ENCODE assay signal across 8 mouse cellular contexts in genomic region chr2:35214881-35215358, GRCm38 (mm10). TPM values are rescaled to one million over a fixed set of nuclear protein-coding genes. Genes with fewer than 3 reads are reported as not detected.
A peak's percentile ranks its signal among the peaks of the same experiment; 100 is the strongest.
DNase-seq lines count a peak whose midpoint lies in the region; ATAC-seq and TF ChIP-seq lines count a peak whose summit lies in the region.

No protein-coding gene starts in this region.

- H3K9ac ChIP-seq in ES-Bruce4 (ENCODE audit: low read depth, poor library complexity, severe bottlenecking) = 0 out of 2 replicates have a peak overlapping the region, but pooled peaks have one; percentile 6
- 0 out of 2 replicates have a peak overlapping the region, but pooled peaks have one; percentile 1 for H3K9ac ChIP-seq in forebrain, postnatal 0 days
- H3K9ac ChIP-seq in lung, embryonic 15.5 days = no peak overlapping the region

- DNase-seq in cerebellum, adult 18-20 months = peak; percentile 73 to 83
- DNase-seq in forebrain, postnatal 0 days = peak; percentile 82
- peak; percentile 91 for DNase-seq in heart, postnatal 4 days
- peak; percentile 73 to 91 for DNase-seq in layer of hippocampus, adult 8-10 months (ENCODE audit: low spot score in 2 of 2)
- DNase-seq in ovary, adult 18-20 months (ENCODE audit: low spot score) = peak; percentile 69
- DNase-seq in thymus, postnatal 0 days (ENCODE audit: low spot score) = peak; percentile 77

- no peaks in the 10 kb centered on the region for H3K9me3 ChIP-seq in ES-Bruce4 (replicated peaks; ENCODE audit: control insufficient read depth, insufficient read depth, low read length, poor library complexity, severe bottlenecking)
- H3K9me3 ChIP-seq in forebrain, postnatal 0 days (ENCODE audit: low read length) = no peaks in the 10 kb centered on the region
- no peaks in the 10 kb centered on the region for H3K9me3 ChIP-seq in lung, embryonic 15.5 days

- no peaks in the 10 kb centered on the region for H3K36me3 ChIP-seq in ES-Bruce4 (ENCODE audit: control insufficient read depth, insufficient read depth, low read length, poor library complexity, severe bottlenecking)
- H3K36me3 ChIP-seq in forebrain, postnatal 0 days (ENCODE audit: insufficient read depth) = no peaks in the 10 kb centered on the region
- no peaks in the 10 kb centered on the region for H3K36me3 ChIP-seq in lung, embryonic 15.5 days

- TF ChIP-seq CTCF in ES-Bruce4 (IDR thresholded peaks at IDR 0.05; ENCODE audit: low read depth, low read length) = peak; percentile 94
- peak; percentile 89 for TF ChIP-seq CTCF in forebrain, postnatal 0 days (IDR thresholded peaks at IDR 0.05; ENCODE audit: low read depth)

- no peak overlapping the region for H3K4me3 ChIP-seq in ES-Bruce4 (ENCODE audit: low read depth, low read length)
- H3K4me3 ChIP-seq in forebrain, postnatal 0 days (ENCODE audit: low read depth, low read length) = no peak overlapping the region
- no peak overlapping the region for H3K4me3 ChIP-seq in lung, embryonic 15.5 days

- no peaks in the 10 kb centered on the region for H3K4me1 ChIP-seq in ES-Bruce4 (ENCODE audit: control insufficient read depth, insufficient read depth, low read length)
- 0 out of 2 replicates have a peak, but pooled peaks cover 4% of the 10 kb centered on the region for H3K4me1 ChIP-seq in forebrain, postnatal 0 days (ENCODE audit: insufficient read depth)
- peaks cover 3% of the 10 kb centered on the region; the same call in 1 of the 2 replicates for H3K4me1 ChIP-seq in lung, embryonic 15.5 days

- H3K27me3 ChIP-seq in ES-Bruce4 (ENCODE audit: control insufficient read depth, insufficient read depth, low read length, poor library complexity, severe bottlenecking) = no peaks in the 10 kb centered on the region; the same call in 1 of the 2 replicates
- H3K27me3 ChIP-seq in forebrain, postnatal 0 days (ENCODE audit: insufficient read depth, low read length) = no peaks in the 10 kb centered on the region
- H3K27me3 ChIP-seq in lung, embryonic 15.5 days = no peaks in the 10 kb centered on the region

- TF ChIP-seq EP300 in ES-Bruce4 (IDR thresholded peaks at IDR 0.05; ENCODE audit: insufficient read depth, low read depth, low read length) = no peak

- ATAC-seq in forebrain, postnatal 0 days = peak; percentile 90
- ATAC-seq in lung, embryonic 15.5 days (ENCODE audit: borderline replicate concordance, extremely low read depth, low FRiP score, low TSS enrichment) = peak; percentile 85; the same call in 1 of the 2 replicates

- H3K4me2 ChIP-seq in forebrain, postnatal 0 days (ENCODE audit: low read depth) = peak overlapping the region; percentile 31
- H3K4me2 ChIP-seq in lung, embryonic 15.5 days = peak overlapping the region; percentile 33

- whole genome bisulfite sequencing in forebrain, postnatal 0 days = 1% methylated on average over 12 of the region's 12 CpGs
- 3% methylated on average over 12 of the region's 12 CpGs for WGBS in lung, embryonic 15.5 days

- TF ChIP-seq POLR2A in ES-Bruce4 (IDR thresholded peaks at IDR 0.05; ENCODE audit: insufficient read depth, low read length) = no peak

- H3K27ac ChIP-seq in ES-Bruce4 (ENCODE audit: insufficient read depth, low read length) = no peak overlapping the region
- H3K27ac ChIP-seq in forebrain, postnatal 0 days (ENCODE audit: low read depth, low read length) = no peak overlapping the region
- peak overlapping the region; percentile 67 for H3K27ac ChIP-seq in lung, embryonic 15.5 days

RNA-seq across cellular contexts. Expression of gene Rab14, which starts 14.0 kb away (rescaled TPM):
- 89.5 and 103 TPM in 2 replicates for polyA plus RNA-seq in ES-Bruce4 (2011; ENCODE audit: insufficient read depth, insufficient read length, low read depth, missing spikeins)
- total RNA-seq in forebrain, postnatal 0 days (2014; rRNA removed) = 98.0 and 121 TPM in 2 replicates
- polyA plus RNA-seq in forebrain, postnatal 0 days (2015; fragmentation: Nextera tagmentation; extraction: Ambion mirVana) = 432 and 544 TPM in 2 replicates
- total RNA-seq in heart, postnatal 4 days (2021) = 100 to 1,000 TPM; 154 to 165 TPM
- 100 to 1,000 TPM; 215 to 240 (median 217) TPM for total RNA-seq in layer of hippocampus, adult 8-10 months (2022)
- 315 and 333 TPM in 2 replicates for polyA plus RNA-seq in lung, embryonic 15.5 days (2015; fragmentation: Nextera tagmentation; extraction: Ambion mirVana)
- 309 and 366 TPM in 2 replicates for polyA plus RNA-seq in thymus, postnatal 0 days (2015; fragmentation: Nextera tagmentation; extraction: Ambion mirVana)

RNA-seq across cellular contexts. Expression of gene Gsn, which starts 41.3 kb away (rescaled TPM):
- polyA plus RNA-seq in ES-Bruce4 (2011; ENCODE audit: insufficient read depth, insufficient read length, low read depth, missing spikeins) = 46.9 and 48.8 TPM in 2 replicates
- total RNA-seq in forebrain, postnatal 0 days (2014; rRNA removed) = 24.3 and 30.3 TPM in 2 replicates
- polyA plus RNA-seq in forebrain, postnatal 0 days (2015; fragmentation: Nextera tagmentation; extraction: Ambion mirVana) = 24.3 and 27.2 TPM in 2 replicates
- 100 to 1,000 TPM; 164 to 171 TPM for total RNA-seq in heart, postnatal 4 days (2021)
- 10 to 100 TPM; 41.3 to 77.4 (median 60.0) TPM for total RNA-seq in layer of hippocampus, adult 8-10 months (2022)
- polyA plus RNA-seq in lung, embryonic 15.5 days (2015; fragmentation: Nextera tagmentation; extraction: Ambion mirVana) = 170 and 187 TPM in 2 replicates
- polyA plus RNA-seq in thymus, postnatal 0 days (2015; fragmentation: Nextera tagmentation; extraction: Ambion mirVana) = 139 TPM in 2 replicates
